ENCODE assay signal across 8 mouse cellular contexts in genomic region chr11:75631561-75632225, GRCm38 (mm10). TPM values are rescaled to one million over a fixed set of nuclear protein-coding genes. Genes with fewer than 3 reads are reported as not detected.
DNase-seq lines count a peak whose midpoint lies in the region; ATAC-seq lines count a peak whose summit lies in the region.

No protein-coding gene starts in this region.

- peak overlapping the region; percentile 75 for H3K9ac ChIP-seq in hindbrain, embryonic 16.5 days (ENCODE audit: low read depth, low read length)
- peak overlapping the region; percentile 80 for H3K9ac ChIP-seq in liver, embryonic 16.5 days (ENCODE audit: low read depth, low read length)

- H3K27me3 ChIP-seq in hindbrain, embryonic 16.5 days (replicated peaks; ENCODE audit: control insufficient read depth, insufficient read depth, low read length), result no peaks in the 10 kb centered on the region
- no peaks in the 10 kb centered on the region for H3K27me3 ChIP-seq in liver, embryonic 16.5 days (ENCODE audit: control insufficient read depth, insufficient read depth, low read depth, low read length)
- H3K27me3 ChIP-seq in splenic B cell, adult 2 months (ENCODE audit: control insufficient read depth, insufficient read depth, low read length, poor library complexity, severe bottlenecking), result no peaks in the 10 kb centered on the region; the same call in 1 of the 2 replicates

- peak; percentile 22 for DNase-seq in spleen, adult 12 weeks (ENCODE audit: low spot score)
- DNase-seq in spleen, postnatal 4 days (ENCODE audit: low spot score in 2 of 2), result no peak
- DNase-seq in embryo, embryonic 9.5 days (ENCODE audit: extremely low spot score), result peak; percentile 17
- peak; percentile 61 for DNase-seq in splenic B cell, adult 2 months (ENCODE audit: low read depth, low spot score)
- DNase-seq in ovary, adult 18-20 months (ENCODE audit: low spot score), result no peak

- H3K36me3 ChIP-seq in hindbrain, embryonic 16.5 days (ENCODE audit: control insufficient read depth, insufficient read depth, low read length), result peaks cover 15% of the 10 kb centered on the region; the same call in 1 of the 2 replicates
- H3K36me3 ChIP-seq in liver, embryonic 16.5 days (ENCODE audit: control insufficient read depth, insufficient read depth), result peaks cover 4% of the 10 kb centered on the region; the same call in 1 of the 2 replicates
- peaks cover 5% of the 10 kb centered on the region for H3K36me3 ChIP-seq in splenic B cell, adult 2 months (ENCODE audit: control insufficient read depth, insufficient read depth, low read length, poor library complexity, severe bottlenecking)

- peaks cover 16% of the 10 kb centered on the region for H3K4me1 ChIP-seq in hindbrain, embryonic 16.5 days (ENCODE audit: control insufficient read depth, insufficient read depth, low read depth, low read length)
- peaks cover 21% of the 10 kb centered on the region for H3K4me1 ChIP-seq in liver, embryonic 16.5 days (ENCODE audit: control insufficient read depth, low read depth, low read length)

- H3K27ac ChIP-seq in hindbrain, embryonic 16.5 days (ENCODE audit: low read depth, low read length), result no peak overlapping the region
- H3K27ac ChIP-seq in liver, embryonic 16.5 days (ENCODE audit: low read length), result no peak overlapping the region; the same call in 1 of the 2 replicates

- peak overlapping the region; percentile 75 for H3K4me3 ChIP-seq in hindbrain, embryonic 16.5 days (ENCODE audit: low read length)
- peak overlapping the region; percentile 78 for H3K4me3 ChIP-seq in liver, embryonic 16.5 days (ENCODE audit: low read depth, low read length)

- H3K4me2 ChIP-seq in hindbrain, embryonic 16.5 days (ENCODE audit: low read length), result peak overlapping the region; percentile 85
- H3K4me2 ChIP-seq in liver, embryonic 16.5 days (ENCODE audit: low read depth, low read length), result peak overlapping the region; percentile 77

- WGBS in hindbrain, embryonic 16.5 days, result 5% methylated on average over 13 of the region's 13 CpGs
- WGBS in liver, embryonic 16.5 days (ENCODE audit: insufficient replicate concordance), result 13% methylated on average over 13 of the region's 13 CpGs

- H3K9me3 ChIP-seq in hindbrain, embryonic 16.5 days (ENCODE audit: control insufficient read depth, low read length), result no peaks in the 10 kb centered on the region
- H3K9me3 ChIP-seq in liver, embryonic 16.5 days (replicated peaks; ENCODE audit: control insufficient read depth, low read length), result no peaks in the 10 kb centered on the region

- ATAC-seq in hindbrain, embryonic 16.5 days, result no peak
- no peak for ATAC-seq in liver, embryonic 16.5 days (ENCODE audit: low read depth)
- ATAC-seq in inflammation-experienced regulatory T-cells, adult 6 months, result no peak

RNA-seq across cellular contexts. Expression of gene Inpp5k, which starts 0.9 kb away (rescaled TPM):
- 39.8 TPM in 2 replicates for polyA plus RNA-seq in hindbrain, embryonic 16.5 days (2015; fragmentation: Nextera tagmentation; extraction: Ambion mirVana)
- polyA plus RNA-seq in liver, embryonic 16.5 days (2015; fragmentation: Nextera tagmentation; extraction: Ambion mirVana), result 15.8 and 17.9 TPM in 2 replicates
- 100 to 1,000 TPM; 110 to 156 (median 133) TPM for polyA plus RNA-seq in inflammation-experienced regulatory T-cells, adult 6 months (2017; shearing (Covaris generic))

RNA-seq across cellular contexts. Expression of gene Myo1c, which starts 18.6 kb away (rescaled TPM):
- polyA plus RNA-seq in hindbrain, embryonic 16.5 days (2015; fragmentation: Nextera tagmentation; extraction: Ambion mirVana), result 13.6 and 16.7 TPM in 2 replicates
- polyA plus RNA-seq in liver, embryonic 16.5 days (2015; fragmentation: Nextera tagmentation; extraction: Ambion mirVana), result 21.0 and 24.1 TPM in 2 replicates
- 10 to 100 TPM; 15.6 to 24.5 (median 23.1) TPM for polyA plus RNA-seq in inflammation-experienced regulatory T-cells, adult 6 months (2017; shearing (Covaris generic))

RNA-seq across cellular contexts. Expression of gene Pitpna, which starts 43.8 kb away (rescaled TPM):
- polyA plus RNA-seq in hindbrain, embryonic 16.5 days (2015; fragmentation: Nextera tagmentation; extraction: Ambion mirVana), result 109 and 110 TPM in 2 replicates
- polyA plus RNA-seq in liver, embryonic 16.5 days (2015; fragmentation: Nextera tagmentation; extraction: Ambion mirVana), result 23.8 and 25.4 TPM in 2 replicates
- 10 to 100 TPM; 30.5 to 50.5 (median 40.2) TPM for polyA plus RNA-seq in inflammation-experienced regulatory T-cells, adult 6 months (2017; shearing (Covaris generic))

RNA-seq across cellular contexts. Expression of gene Crk, which starts 47.4 kb away (rescaled TPM):
- 106 and 109 TPM in 2 replicates for polyA plus RNA-seq in hindbrain, embryonic 16.5 days (2015; fragmentation: Nextera tagmentation; extraction: Ambion mirVana)
- polyA plus RNA-seq in liver, embryonic 16.5 days (2015; fragmentation: Nextera tagmentation; extraction: Ambion mirVana), result 30.4 and 32.6 TPM in 2 replicates
- polyA plus RNA-seq in inflammation-experienced regulatory T-cells, adult 6 months (2017; shearing (Covaris generic)), result 10 to 100 TPM; 10.5 to 13.5 (median 12.0) TPM

Comparison
In these comparisons a context has a peak if more than half of its experiments do, and no peak if none do; other contexts are left out.
1. DNase-seq: peak in spleen, adult 12 weeks (single experiment), embryo, embryonic 9.5 days (single experiment) and splenic B cell, adult 2 months (single experiment); none in spleen, postnatal 4 days (0 of 2) and ovary, adult 18-20 months (single experiment).